Mouse (Mus musculus) cerebellum, adult 9-10 months (tissue): ENCODE results near the gene Fabp6.

Experiments used
- DNase-seq: peaks from one replicate; pipeline ENCODE4 v3.0.0; 2022

Gene Fabp6

GRCm38 (mm10) chr11:43601440-43601839 lies at the start of gene Fabp6:
TSS of gene Fabp6 (minus strand) at chr11:43601540.
- no peak for DNase-seq

GRCm38 (mm10) chr11:43645286-43645685 lies 43.9 kb upstream of the Fabp6 start:
- DNase-seq: no peak

- no peak for DNase-seq
Observed at GRCm38 (mm10) chr11:43643180-43643591, 41.8 kb upstream of the Fabp6 start.

DNA sequence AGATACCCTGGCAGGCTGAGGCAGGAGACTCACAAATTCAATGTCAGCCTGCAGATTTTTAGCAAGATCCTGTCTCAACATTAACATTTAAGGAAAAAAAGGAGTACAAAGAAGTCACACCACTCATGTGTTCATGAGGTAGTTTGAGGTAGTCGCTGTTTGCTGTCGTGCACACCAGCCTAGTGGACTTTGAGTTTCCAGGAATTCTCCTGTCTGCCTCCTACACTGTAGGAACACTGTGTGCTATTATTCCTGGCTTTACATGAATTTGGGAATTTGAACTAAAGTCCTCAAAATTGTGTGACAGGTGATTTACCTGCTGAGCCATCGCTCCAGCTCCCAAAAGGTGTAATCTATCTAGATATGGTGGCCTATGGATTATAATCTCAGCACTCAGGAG lies 37.1 kb upstream of the Fabp6 start:
- DNase-seq: no peak

- DNase-seq: no peak
Observed at GRCm38 (mm10) chr11:43636761-43637160, 35.4 kb upstream of the Fabp6 start.

GRCm38 (mm10) chr11:43633658-43634401 lies 32.5 kb upstream of the Fabp6 start:
- no peak for DNase-seq

GRCm38 (mm10) chr11:43633165-43633564 lies 31.8 kb upstream of the Fabp6 start:
- no peak for DNase-seq

GRCm38 (mm10) chr11:43632566-43632965 lies 31.2 kb upstream of the Fabp6 start:
- DNase-seq: no peak

DNA sequence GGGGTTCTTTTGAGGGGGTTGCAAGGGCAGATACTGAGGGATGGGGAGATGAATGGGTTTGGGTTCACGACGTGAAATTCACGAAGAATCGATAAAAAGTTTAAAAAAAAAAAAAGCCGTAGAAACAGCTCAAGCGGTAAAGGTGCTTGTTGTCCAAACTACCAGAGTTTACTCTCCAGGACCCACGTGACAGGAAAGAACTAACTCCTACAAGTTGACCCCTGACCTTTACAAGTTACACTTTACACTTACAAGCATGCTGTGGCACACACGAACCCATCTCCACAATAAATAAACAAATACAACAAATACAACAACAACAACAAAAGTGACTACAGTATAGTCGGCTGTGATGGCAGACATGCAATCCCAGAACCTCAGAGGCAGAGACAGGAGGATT lies 30.3 kb upstream of the Fabp6 start:
- DNase-seq: no peak

DNA sequence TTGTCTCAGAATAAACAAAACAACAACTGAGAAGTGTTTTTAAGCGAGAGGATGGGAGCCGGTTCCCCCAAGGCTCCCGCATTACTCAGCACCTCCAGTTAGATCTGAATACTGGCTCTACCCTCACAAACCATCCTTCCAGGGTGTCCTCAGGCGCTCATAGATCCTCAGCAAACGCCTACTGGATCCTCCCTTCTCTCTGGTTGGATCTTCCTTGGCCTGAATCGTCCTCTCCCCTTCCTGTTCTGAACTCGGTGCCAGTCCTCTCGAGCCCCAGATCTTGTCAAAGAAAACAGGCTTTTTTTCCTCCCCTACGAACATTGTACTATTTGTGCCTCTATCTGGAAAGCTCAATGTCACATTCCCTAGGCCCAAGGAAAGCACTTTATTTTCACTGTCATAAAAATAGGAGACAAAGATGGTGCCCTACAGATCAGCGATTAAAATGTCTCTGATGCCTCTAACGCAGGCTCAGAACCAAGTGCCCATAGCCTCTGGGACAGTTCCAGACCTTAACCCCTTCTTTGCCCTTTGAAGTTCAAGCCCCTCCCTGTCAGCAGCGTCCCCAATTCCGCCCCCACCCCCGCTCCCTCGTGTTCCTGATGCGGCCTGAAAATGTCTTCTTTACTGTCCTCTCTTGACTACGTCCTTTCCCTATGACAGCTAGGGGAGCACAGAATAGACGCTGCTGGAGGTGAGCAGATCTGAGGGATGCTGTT lies 25.7 kb upstream of the Fabp6 start:
- peak; percentile 45 for DNase-seq

- peak; percentile 48 for DNase-seq
Observed at GRCm38 (mm10) chr11:43626300-43626926, 25.1 kb upstream of the Fabp6 start.

- DNase-seq: no peak
Observed at GRCm38 (mm10) chr11:43624341-43624740, 23.0 kb upstream of the Fabp6 start.

GRCm38 (mm10) chr11:43621769-43622168 lies 20.4 kb upstream of the Fabp6 start:
- DNase-seq: no peak

DNA sequence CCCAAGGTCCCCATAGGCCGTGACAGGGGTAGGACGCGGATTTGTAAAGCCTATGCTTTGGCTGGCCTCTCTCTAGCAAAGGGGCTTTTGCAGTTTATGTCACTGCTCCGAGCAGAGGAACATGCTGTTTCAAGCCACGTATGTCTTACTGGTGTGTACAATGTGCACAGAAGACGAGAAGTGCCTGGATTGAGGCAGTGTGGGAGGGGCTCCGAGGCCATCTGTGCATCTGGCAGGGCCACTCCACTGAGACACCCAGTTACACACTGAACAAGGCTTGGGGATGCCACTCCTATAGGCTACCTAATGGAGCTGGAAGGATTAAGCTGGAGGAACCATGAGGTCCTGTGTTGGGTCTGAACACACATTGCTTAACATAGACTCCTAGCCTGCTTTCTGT lies 17.1 kb upstream of the Fabp6 start:
- no peak for DNase-seq

DNA sequence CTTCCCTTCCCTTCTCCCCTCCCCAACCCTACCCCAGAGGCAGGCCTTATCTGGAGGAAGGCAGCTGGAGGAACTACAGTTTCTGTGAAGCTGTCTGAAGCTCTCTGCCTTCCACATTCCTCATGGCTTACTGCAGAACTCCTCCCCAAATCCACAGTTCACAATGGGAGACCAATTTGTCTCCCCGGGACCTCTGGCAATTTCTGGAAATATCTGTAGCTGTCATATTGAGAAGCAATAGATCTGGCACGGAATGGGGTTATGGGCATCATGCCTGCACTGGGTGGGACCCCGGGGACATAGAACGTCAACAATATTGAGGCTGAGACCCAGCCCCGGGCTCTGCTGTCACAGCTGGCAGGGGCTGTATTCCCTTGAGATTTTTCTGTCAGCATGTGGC lies 16.6 kb upstream of the Fabp6 start:
- DNase-seq: no peak

DNA sequence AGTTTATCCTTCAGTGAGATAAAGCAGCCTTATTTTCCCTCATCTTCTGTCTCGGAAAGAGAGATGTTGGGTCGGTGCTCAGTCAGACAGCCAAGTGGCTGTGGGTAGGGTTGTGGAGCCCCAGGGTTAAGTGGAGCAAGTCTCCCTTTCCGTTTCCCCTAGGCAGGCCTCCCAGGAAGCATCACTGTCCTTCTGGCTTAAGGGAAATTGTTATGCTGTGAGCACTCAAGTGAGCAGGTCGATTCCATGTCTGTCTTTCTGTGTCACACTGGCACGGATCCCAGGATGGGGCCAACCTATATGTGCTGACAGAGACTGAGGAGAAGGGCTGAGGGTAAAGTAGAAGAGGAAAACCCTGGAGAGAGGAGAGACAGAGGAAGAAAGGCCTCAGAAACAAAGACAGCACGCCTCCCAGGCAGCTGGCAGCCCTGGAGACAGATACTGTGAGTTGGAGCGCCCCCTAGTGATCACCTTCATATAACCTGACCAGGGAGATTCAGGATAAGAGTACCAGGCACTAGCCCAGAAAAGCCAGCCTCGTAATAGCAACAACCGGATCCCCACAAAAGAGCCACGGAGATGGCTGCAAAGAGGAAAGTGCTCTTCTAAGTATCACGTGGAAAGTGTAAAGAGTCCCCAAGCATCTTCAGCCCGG lies 11.6 kb upstream of the Fabp6 start:
- peak; percentile 87 for DNase-seq

DNA sequence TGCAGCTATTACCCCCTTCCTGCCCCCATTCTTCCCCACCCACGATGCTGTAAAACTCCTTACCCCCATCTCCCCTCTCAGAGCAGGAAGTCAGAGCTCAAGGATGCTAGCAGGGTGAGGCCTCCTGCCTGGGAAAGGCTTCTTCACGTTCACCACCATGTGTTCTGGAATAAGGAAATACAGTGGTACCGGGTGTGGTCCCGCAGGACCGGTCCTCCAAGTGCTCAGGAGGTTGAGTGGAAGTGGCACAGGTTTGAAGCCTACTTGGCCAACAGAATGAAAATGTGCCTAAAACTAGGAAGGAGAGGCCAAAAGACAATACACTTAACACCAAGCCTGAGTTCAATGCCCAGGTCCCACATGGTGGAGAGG lies 9.3 kb upstream of the Fabp6 start:
- DNase-seq: no peak

DNA sequence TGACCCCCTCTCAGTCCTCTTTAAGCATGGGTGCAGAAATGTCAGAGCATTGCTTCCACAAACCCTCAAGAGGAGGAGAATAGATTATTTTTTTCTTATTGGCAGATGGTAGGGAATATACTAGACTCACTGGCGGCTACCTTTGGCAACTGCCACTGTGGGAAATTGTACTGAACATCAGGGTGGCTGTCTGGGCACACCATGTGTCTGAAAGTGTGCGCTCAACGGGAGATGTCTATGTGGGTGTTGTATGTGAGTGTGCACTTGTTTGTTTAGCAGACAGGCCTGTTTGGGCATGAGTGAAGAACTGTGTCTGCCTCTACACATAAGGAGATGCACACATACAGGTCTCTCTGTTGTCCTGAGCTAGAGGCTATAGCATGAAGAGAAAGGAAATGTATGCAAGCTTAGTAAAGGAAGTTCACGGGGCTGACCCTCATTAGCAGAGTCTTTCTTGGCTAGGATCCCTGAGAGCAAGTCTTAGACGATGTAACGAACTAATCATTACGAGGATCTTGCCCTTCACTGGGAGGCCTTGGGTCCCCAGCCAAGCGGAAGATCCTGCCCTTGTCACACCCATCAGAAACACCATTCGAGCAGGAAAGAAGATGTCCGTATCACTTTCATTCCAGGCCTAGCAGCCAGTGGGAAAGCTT lies 8.8 kb upstream of the Fabp6 start:
- DNase-seq: no peak

GRCm38 (mm10) chr11:43608440-43608839 lies 7.1 kb upstream of the Fabp6 start:
- no peak for DNase-seq

- DNase-seq: no peak
Observed at GRCm38 (mm10) chr11:43605859-43606258, 4.5 kb upstream of the Fabp6 start.

- DNase-seq: no peak
Observed at GRCm38 (mm10) chr11:43604891-43605290, 3.6 kb upstream of the Fabp6 start.

DNA sequence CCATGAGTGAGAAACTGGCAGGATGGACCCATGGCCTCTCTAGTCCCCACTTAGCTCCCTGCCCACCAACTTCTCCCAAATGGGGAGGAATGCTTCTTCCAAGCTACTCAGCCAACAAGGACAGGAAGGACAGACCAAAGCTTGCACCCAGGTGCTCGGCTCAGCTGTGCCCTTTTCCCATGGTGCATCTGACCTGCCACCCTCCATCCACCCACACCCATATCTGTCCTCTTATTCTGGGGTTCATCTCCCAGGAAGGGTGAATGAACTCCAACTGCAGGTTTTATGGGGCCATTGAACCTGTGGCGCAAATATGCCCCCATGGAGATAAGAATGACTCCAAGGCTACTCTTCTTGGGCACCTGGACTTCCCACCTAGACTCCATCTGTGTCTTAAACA lies 2.9 kb upstream of the Fabp6 start:
- no peak for DNase-seq

- DNase-seq: no peak
Observed at GRCm38 (mm10) chr11:43589530-43590072, 11.7 kb downstream of the Fabp6 start.
